Mouse (Mus musculus): ENCODE measurements around the gene Alox12b. TPM values are rescaled to one million over a fixed set of nuclear protein-coding genes. Genes with fewer than 3 reads are reported as not detected.
A peak's percentile ranks its signal among the peaks of the same experiment; 100 is the strongest.

Gene Alox12b
- polyA plus RNA-seq, 1 experiment from 2014 or later, result 0.41 TPM

- H3K4me1 ChIP-seq (ENCODE audit: insufficient read depth, low read length), result peaks cover 4% of the 10 kb centered on the region
- H3K4me3 ChIP-seq (ENCODE audit: low read length), result peak overlapping the region; percentile 23
- peaks cover 30% of the 10 kb centered on the region for H3K27me3 ChIP-seq (ENCODE audit: insufficient read depth, low read length)
- no peak for ATAC-seq (ENCODE audit: low FRiP score, low TSS enrichment)
- no peaks in the 10 kb centered on the region for H3K9me3 ChIP-seq (ENCODE audit: low read length)
- WGBS, result 11% methylated on average over 5 of the region's 5 CpGs
- H3K36me3 ChIP-seq (ENCODE audit: insufficient read depth, low read length), result no peaks in the 10 kb centered on the region
- no peak overlapping the region for H3K27ac ChIP-seq (ENCODE audit: low read length)
- H3K9ac ChIP-seq (replicated peaks; ENCODE audit: low read length), result no peak overlapping the region
- peak overlapping the region; percentile 44 for H3K4me2 ChIP-seq (replicated peaks; ENCODE audit: low read depth, low read length)
Observed at GRCm38 (mm10) chr11:69196766-69197165, 40.0 kb downstream of the Alox12b start.

- 2% methylated on average over 14 of the region's 14 CpGs for WGBS
- H3K4me1 ChIP-seq (ENCODE audit: insufficient read depth, low read length), result peaks cover 4% of the 10 kb centered on the region
- H3K36me3 ChIP-seq (ENCODE audit: insufficient read depth, low read length), result no peaks in the 10 kb centered on the region
- peak overlapping the region; percentile 23 for H3K4me3 ChIP-seq (ENCODE audit: low read length)
- H3K9me3 ChIP-seq (ENCODE audit: low read length), result no peaks in the 10 kb centered on the region
- peak overlapping the region; percentile 3; the same call in 1 of the 2 replicates for H3K9ac ChIP-seq (replicated peaks; ENCODE audit: low read length)
- H3K27me3 ChIP-seq (ENCODE audit: insufficient read depth, low read length), result peaks cover 30% of the 10 kb centered on the region
- peak overlapping the region; percentile 44 for H3K4me2 ChIP-seq (replicated peaks; ENCODE audit: low read depth, low read length)
- H3K27ac ChIP-seq (ENCODE audit: low read length), result no peak overlapping the region
- ATAC-seq (ENCODE audit: low FRiP score, low TSS enrichment), result no peak
Observed at GRCm38 (mm10) chr11:69197194-69197593, 40.4 kb downstream of the Alox12b start.

GRCm38 (mm10) chr11:69197743-69198142 lies 41.0 kb downstream of the Alox12b start, which contains the start of gene Alox8:
Gene Alox8 (minus strand): TSS chr11:69197843.
- Histone ChIP-seq H3K4me1 (ENCODE audit: insufficient read depth, low read length) (peaks cover 4% of the 10 kb centered on the region), H3K4me2 (replicated peaks; ENCODE audit: low read depth, low read length) (peak within 1 kb of the TSS; percentile 44), H3K4me3 (ENCODE audit: low read length) (peak within 1 kb of the TSS; percentile 23), H3K9ac (replicated peaks; ENCODE audit: low read length) (peak within 1 kb of the TSS; percentile 3; the same call in 1 of the 2 replicates), H3K27me3 (ENCODE audit: insufficient read depth, low read length) (peaks cover 30% of the 10 kb centered on the region), H3K36me3 (ENCODE audit: insufficient read depth, low read length) (no peaks in the 10 kb centered on the region), H3K27ac (ENCODE audit: low read length) (no peak within 1 kb of the TSS), H3K9me3 (ENCODE audit: low read length) (no peaks in the 10 kb centered on the region)
- WGBS, result 30% methylated on average over 6 of the region's 6 CpGs
- ATAC-seq (ENCODE audit: low FRiP score, low TSS enrichment), result no peak

GRCm38 (mm10) chr11:69199251-69199650 lies 42.5 kb downstream of the Alox12b start:
- 85% methylated on average over 1 of the region's 1 CpGs for WGBS
- Histone ChIP-seq H3K4me1 (ENCODE audit: insufficient read depth, low read length) (peaks cover 4% of the 10 kb centered on the region), H3K4me2 (replicated peaks; ENCODE audit: low read depth, low read length) (no peak overlapping the region), H3K9ac (replicated peaks; ENCODE audit: low read length) (no peak overlapping the region), H3K27me3 (ENCODE audit: insufficient read depth, low read length) (peaks cover 30% of the 10 kb centered on the region), H3K4me3 (ENCODE audit: low read length) (no peak overlapping the region), H3K36me3 (ENCODE audit: insufficient read depth, low read length) (no peaks in the 10 kb centered on the region), H3K9me3 (ENCODE audit: low read length) (no peaks in the 10 kb centered on the region), H3K27ac (ENCODE audit: low read length) (no peak overlapping the region)
- ATAC-seq (ENCODE audit: low FRiP score, low TSS enrichment), result no peak

GRCm38 (mm10) chr11:69200231-69200630 lies 43.4 kb downstream of the Alox12b start:
- no peak overlapping the region for H3K9ac ChIP-seq (replicated peaks; ENCODE audit: low read length)
- WGBS, result 69% methylated on average over 6 of the region's 6 CpGs

GRCm38 (mm10) chr11:69202469-69203230 lies 45.9 kb downstream of the Alox12b start:
- WGBS, result 80% methylated on average over 13 of the region's 13 CpGs
- no peak overlapping the region for H3K27ac ChIP-seq (ENCODE audit: low read length)
- H3K4me2 ChIP-seq (replicated peaks; ENCODE audit: low read depth, low read length), result no peak overlapping the region
- ATAC-seq (ENCODE audit: low FRiP score, low TSS enrichment), result no peak
- H3K9ac ChIP-seq (replicated peaks; ENCODE audit: low read length), result no peak overlapping the region
- no peaks in the 10 kb centered on the region for H3K4me1 ChIP-seq (ENCODE audit: insufficient read depth, low read length)
- no peaks in the 10 kb centered on the region for H3K9me3 ChIP-seq (ENCODE audit: low read length)
- H3K4me3 ChIP-seq (ENCODE audit: low read length), result no peak overlapping the region
- no peaks in the 10 kb centered on the region for H3K36me3 ChIP-seq (ENCODE audit: insufficient read depth, low read length)
- peaks cover 12% of the 10 kb centered on the region for H3K27me3 ChIP-seq (ENCODE audit: insufficient read depth, low read length)

More at GRCm38 (mm10) chr11:69200231-69200630, 43.4 kb downstream of the Alox12b start:
- ATAC-seq (ENCODE audit: low FRiP score, low TSS enrichment), result no peak
- no peaks in the 10 kb centered on the region for H3K9me3 ChIP-seq (ENCODE audit: low read length)
- no peaks in the 10 kb centered on the region for H3K36me3 ChIP-seq (ENCODE audit: insufficient read depth, low read length)
- H3K4me2 ChIP-seq (replicated peaks; ENCODE audit: low read depth, low read length), result no peak overlapping the region
- H3K27me3 ChIP-seq (ENCODE audit: insufficient read depth, low read length), result peaks cover 30% of the 10 kb centered on the region
- H3K27ac ChIP-seq (ENCODE audit: low read length), result no peak overlapping the region
- no peak overlapping the region for H3K4me3 ChIP-seq (ENCODE audit: low read length)
- peaks cover 4% of the 10 kb centered on the region for H3K4me1 ChIP-seq (ENCODE audit: insufficient read depth, low read length)

- 0 out of 2 replicates have a peak overlapping the region, but pooled peaks have one; percentile 45 for H3K9ac ChIP-seq (replicated peaks; ENCODE audit: low read length)
- no peaks in the 10 kb centered on the region for H3K9me3 ChIP-seq (ENCODE audit: low read length)
- H3K36me3 ChIP-seq (ENCODE audit: insufficient read depth, low read length), result no peaks in the 10 kb centered on the region
- H3K4me1 ChIP-seq (ENCODE audit: insufficient read depth, low read length), result no peaks in the 10 kb centered on the region
- WGBS, result 10% methylated on average over 2 of the region's 2 CpGs
- no peak overlapping the region for H3K27ac ChIP-seq (ENCODE audit: low read length)
- ATAC-seq (ENCODE audit: low FRiP score, low TSS enrichment), result no peak
- H3K4me3 ChIP-seq (ENCODE audit: low read length), result peak overlapping the region; percentile 18
- H3K4me2 ChIP-seq (replicated peaks; ENCODE audit: low read depth, low read length), result peak overlapping the region; percentile 23; the same call in 1 of the 2 replicates
- no peaks in the 10 kb centered on the region for H3K27me3 ChIP-seq (ENCODE audit: insufficient read depth, low read length)
Observed at GRCm38 (mm10) chr11:69211431-69211830, 54.6 kb downstream of the Alox12b start.

- H3K36me3 ChIP-seq (ENCODE audit: insufficient read depth, low read length), result no peaks in the 10 kb centered on the region
- H3K27ac ChIP-seq (ENCODE audit: low read length), result no peak overlapping the region
- no peaks in the 10 kb centered on the region for H3K27me3 ChIP-seq (ENCODE audit: insufficient read depth, low read length)
- no peak overlapping the region for H3K4me2 ChIP-seq (replicated peaks; ENCODE audit: low read depth, low read length)
- no peaks in the 10 kb centered on the region for H3K9me3 ChIP-seq (ENCODE audit: low read length)
- ATAC-seq (ENCODE audit: low FRiP score, low TSS enrichment), result no peak
- no peaks in the 10 kb centered on the region for H3K4me1 ChIP-seq (ENCODE audit: insufficient read depth, low read length)
- H3K4me3 ChIP-seq (ENCODE audit: low read length), result no peak overlapping the region
- WGBS, result 83% methylated on average over 5 of the region's 5 CpGs
- no peak overlapping the region for H3K9ac ChIP-seq (replicated peaks; ENCODE audit: low read length)
Observed at GRCm38 (mm10) chr11:69217411-69217810, 60.6 kb downstream of the Alox12b start.

GRCm38 (mm10) chr11:69218661-69219060 lies 61.9 kb downstream of the Alox12b start:
- Histone ChIP-seq H3K36me3 (ENCODE audit: insufficient read depth, low read length) (no peaks in the 10 kb centered on the region), H3K9me3 (ENCODE audit: low read length) (no peaks in the 10 kb centered on the region)
- 53% methylated on average over 2 of the region's 2 CpGs for WGBS

More at GRCm38 (mm10) chr11:69218661-69219060, 61.9 kb downstream of the Alox12b start:
- H3K4me3 ChIP-seq (ENCODE audit: low read length), result no peak overlapping the region
- H3K27me3 ChIP-seq (ENCODE audit: insufficient read depth, low read length), result no peaks in the 10 kb centered on the region
- H3K9ac ChIP-seq (replicated peaks; ENCODE audit: low read length), result no peak overlapping the region
- no peaks in the 10 kb centered on the region for H3K4me1 ChIP-seq (ENCODE audit: insufficient read depth, low read length)
- H3K4me2 ChIP-seq (replicated peaks; ENCODE audit: low read depth, low read length), result no peak overlapping the region
- H3K27ac ChIP-seq (ENCODE audit: low read length), result no peak overlapping the region
- ATAC-seq (ENCODE audit: low FRiP score, low TSS enrichment), result no peak
